14 mouse cellular contexts compared by ENCODE assay signal in genomic region chr1:176944458-176945174, GRCm38 (mm10).
DNase-seq lines count a peak whose midpoint lies in the region; ATAC-seq and TF ChIP-seq lines count a peak whose summit lies in the region.
"Had no signal": no experiment of that assay in that cellular context is flagged by ENCODE, and none has a peak within 500 bp of the region (broad histone marks: within the 10 kb centered on the region; RNA-seq: fewer than 3 reads in every experiment).

No protein-coding gene starts in this region.

- DNase-seq in hindbrain, embryonic 10.5 days (ENCODE audit: low spot score): no peak
- no peak for DNase-seq in hindbrain, embryonic 11.5 days (ENCODE audit: low spot score)
- DNase-seq in Muller cell, postnatal 12 days (ENCODE audit: inconsistent ontology term): peak; percentile 30
- DNase-seq in forebrain, postnatal 0 days: no peak
- peak; percentile 53 for DNase-seq in thymus, adult 2 months
- no peak for DNase-seq in frontal cortex, postnatal 36 days (ENCODE audit: low spot score in 2 of 2)
- no peak for DNase-seq in layer of hippocampus, adult 18-20 months (ENCODE audit: low spot score in 2 of 2)
- no peak for DNase-seq in lung, postnatal 36 days
- DNase-seq: B cell, adult 2 months; heart, adult 2 months; kidney, adult 2 months; liver, embryonic 13.5 days; lung, postnatal 4 days had no signal

- no peaks in the 10 kb centered on the region for H3K9me3 ChIP-seq in hindbrain, embryonic 10.5 days
- H3K9me3 ChIP-seq in hindbrain, embryonic 11.5 days (ENCODE audit: control insufficient read depth, low read length): no peaks in the 10 kb centered on the region
- H3K9me3 ChIP-seq in forebrain, postnatal 0 days (ENCODE audit: low read length): no peaks in the 10 kb centered on the region
- H3K9me3 ChIP-seq: embryonic facial prominence, embryonic 15.5 days; liver, embryonic 13.5 days had no signal

- H3K4me2 ChIP-seq in hindbrain, embryonic 11.5 days (replicated peaks; ENCODE audit: low read depth, low read length): no peak overlapping the region
- H3K4me2 ChIP-seq in forebrain, postnatal 0 days (ENCODE audit: low read depth): no peak overlapping the region
- H3K4me2 ChIP-seq: embryonic facial prominence, embryonic 15.5 days; liver, embryonic 13.5 days had no signal

- 75% methylated on average over 8 of the region's 8 CpGs for whole genome bisulfite sequencing in hindbrain, embryonic 10.5 days
- 72% methylated on average over 8 of the region's 8 CpGs for WGBS in hindbrain, embryonic 11.5 days
- 48% methylated on average over 8 of the region's 8 CpGs for WGBS in forebrain, postnatal 0 days
- WGBS in thymus, adult 2 months: 61% methylated on average over 8 of the region's 8 CpGs

- ATAC-seq in hindbrain, embryonic 11.5 days (ENCODE audit: low FRiP score): no peak
- ATAC-seq in forebrain, postnatal 0 days: no peak

- H3K4me1 ChIP-seq in hindbrain, embryonic 10.5 days (replicated peaks): peaks cover 20% of the 10 kb centered on the region
- no peaks in the 10 kb centered on the region for H3K4me1 ChIP-seq in hindbrain, embryonic 11.5 days (replicated peaks; ENCODE audit: control insufficient read depth, insufficient read depth, low read length)
- H3K4me1 ChIP-seq in forebrain, postnatal 0 days (ENCODE audit: insufficient read depth): peaks cover 21% of the 10 kb centered on the region
- peaks cover 28% of the 10 kb centered on the region for H3K4me1 ChIP-seq in thymus, adult 2 months (replicated peaks; ENCODE audit: control insufficient read depth, insufficient read depth, low read length)
- H3K4me1 ChIP-seq: embryonic facial prominence, embryonic 15.5 days had no signal

- H3K27me3 ChIP-seq in hindbrain, embryonic 10.5 days (ENCODE audit: insufficient read depth, poor library complexity, severe bottlenecking): no peaks in the 10 kb centered on the region
- H3K27me3 ChIP-seq in hindbrain, embryonic 11.5 days (ENCODE audit: control insufficient read depth, insufficient read depth, low read length): no peaks in the 10 kb centered on the region
- H3K27me3 ChIP-seq in forebrain, postnatal 0 days (ENCODE audit: insufficient read depth, low read length): no peaks in the 10 kb centered on the region
- no peaks in the 10 kb centered on the region for H3K27me3 ChIP-seq in thymus, adult 2 months (ENCODE audit: control insufficient read depth, insufficient read depth, low read length)
- H3K27me3 ChIP-seq: embryonic facial prominence, embryonic 15.5 days; liver, embryonic 13.5 days had no signal

- no peak for TF ChIP-seq POLR2A in thymus, adult 2 months (IDR thresholded peaks at IDR 0.05; ENCODE audit: control insufficient read depth, extremely low read depth, insufficient read depth, low read length, poor library complexity)

- TF ChIP-seq CTCF in forebrain, postnatal 0 days (IDR thresholded peaks at IDR 0.05; ENCODE audit: low read depth): no peak
- no peak for TF ChIP-seq CTCF in thymus, adult 2 months (IDR thresholded peaks at IDR 0.05; ENCODE audit: borderline replicate concordance, control insufficient read depth, extremely low read depth, insufficient read depth, low read length, poor library complexity)

- no peak overlapping the region for H3K9ac ChIP-seq in hindbrain, embryonic 11.5 days (ENCODE audit: low read depth, low read length)
- no peak overlapping the region for H3K9ac ChIP-seq in forebrain, postnatal 0 days
- H3K9ac ChIP-seq: embryonic facial prominence, embryonic 15.5 days; liver, embryonic 13.5 days had no signal

- peak overlapping the region; percentile 24; the same call in 1 of the 2 replicates for H3K27ac ChIP-seq in hindbrain, embryonic 10.5 days
- H3K27ac ChIP-seq in hindbrain, embryonic 11.5 days (ENCODE audit: low read depth, low read length): no peak overlapping the region
- H3K27ac ChIP-seq in forebrain, postnatal 0 days (ENCODE audit: low read depth, low read length): peak overlapping the region; percentile 67
- peak overlapping the region; percentile 85 for H3K27ac ChIP-seq in thymus, adult 2 months (ENCODE audit: control insufficient read depth, insufficient read depth, low read length)
- H3K27ac ChIP-seq: embryonic facial prominence, embryonic 15.5 days; heart, adult 2 months; liver, embryonic 13.5 days had no signal

- no peaks in the 10 kb centered on the region for H3K36me3 ChIP-seq in hindbrain, embryonic 10.5 days
- H3K36me3 ChIP-seq in hindbrain, embryonic 11.5 days (ENCODE audit: control insufficient read depth, insufficient read depth, low read length): no peaks in the 10 kb centered on the region
- no peaks in the 10 kb centered on the region for H3K36me3 ChIP-seq in forebrain, postnatal 0 days (ENCODE audit: insufficient read depth)
- H3K36me3 ChIP-seq in thymus, adult 2 months (ENCODE audit: control insufficient read depth, insufficient read depth, low read length): no peaks in the 10 kb centered on the region
- H3K36me3 ChIP-seq: embryonic facial prominence, embryonic 15.5 days; liver, embryonic 13.5 days had no signal

- H3K4me3 ChIP-seq in hindbrain, embryonic 10.5 days: no peak overlapping the region
- H3K4me3 ChIP-seq in hindbrain, embryonic 11.5 days (ENCODE audit: low read depth, low read length): no peak overlapping the region
- H3K4me3 ChIP-seq in forebrain, postnatal 0 days (ENCODE audit: low read depth, low read length): no peak overlapping the region
- no peak overlapping the region for H3K4me3 ChIP-seq in thymus, adult 2 months (ENCODE audit: control insufficient read depth, insufficient read depth, low read length)
- H3K4me3 ChIP-seq: embryonic facial prominence, embryonic 15.5 days; heart, adult 2 months; liver, embryonic 13.5 days had no signal

Comparison
In these comparisons a context has a peak if more than half of its experiments do, and no peak if none do; other contexts are left out.
1. DNase-seq: peak in Muller cell, postnatal 12 days (single experiment) and thymus, adult 2 months (single experiment); none in hindbrain, embryonic 10.5 days (single experiment), hindbrain, embryonic 11.5 days (single experiment), forebrain, postnatal 0 days (single experiment), frontal cortex, postnatal 36 days (0 of 2), layer of hippocampus, adult 18-20 months (0 of 2) and lung, postnatal 36 days (single experiment).